Mouse (Mus musculus) large intestine, adult 2 months (tissue): Measurements from ENCODE around the gene Spag7. TPM values are rescaled to one million over a fixed set of nuclear protein-coding genes. Genes with fewer than 3 reads are reported as not detected.

Experiments
- DNase-seq: peaks from one replicate; pipeline ENCODE4 v3.0.0-alpha.2; 2012; ENCODE audit warnings: low read depth, low spot score
- WGBS: fragments of 180-500 bp; shearing (Covaris S2); methylation state at CpG from one replicate; pipeline ENCODE4 v1.1.7; 2018; 5-methylcytosine and 5-hydroxymethylcytosine counted together
- polyA plus RNA-seq: library from polyadenylated mRNA; depleted of rRNA; stranded (reverse); fragments of >200 nt; gene quantifications from 2 replicates; pipeline ENCODE4 v1.2.3, GENCODE M21; 2012

Gene Spag7
- polyA plus RNA-seq, 1 experiment, result 39.8 TPM

DNA sequence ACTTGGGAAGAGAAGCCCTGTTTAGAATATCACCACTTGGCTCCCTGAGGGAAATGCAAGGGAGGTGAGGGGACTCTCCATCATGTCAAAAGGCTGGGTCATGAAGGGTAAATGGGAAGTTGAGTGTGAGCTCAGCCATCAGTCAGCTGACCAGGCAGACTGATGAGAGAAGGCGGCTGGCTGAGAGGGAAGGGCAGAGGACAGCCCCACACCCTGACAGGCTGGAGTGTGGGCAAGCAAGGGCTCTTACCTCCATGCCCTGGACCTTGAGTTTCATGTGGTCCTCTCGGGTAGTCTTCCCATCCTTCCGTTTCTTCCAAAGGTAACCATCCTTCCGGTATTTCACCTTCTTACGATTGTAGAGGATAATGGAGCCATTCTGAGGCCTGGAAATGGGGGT lies 14.4 kb upstream of the Spag7 start:
- WGBS, result 88% methylated on average over 5 of the region's 5 CpGs
- no peak for DNase-seq

DNA sequence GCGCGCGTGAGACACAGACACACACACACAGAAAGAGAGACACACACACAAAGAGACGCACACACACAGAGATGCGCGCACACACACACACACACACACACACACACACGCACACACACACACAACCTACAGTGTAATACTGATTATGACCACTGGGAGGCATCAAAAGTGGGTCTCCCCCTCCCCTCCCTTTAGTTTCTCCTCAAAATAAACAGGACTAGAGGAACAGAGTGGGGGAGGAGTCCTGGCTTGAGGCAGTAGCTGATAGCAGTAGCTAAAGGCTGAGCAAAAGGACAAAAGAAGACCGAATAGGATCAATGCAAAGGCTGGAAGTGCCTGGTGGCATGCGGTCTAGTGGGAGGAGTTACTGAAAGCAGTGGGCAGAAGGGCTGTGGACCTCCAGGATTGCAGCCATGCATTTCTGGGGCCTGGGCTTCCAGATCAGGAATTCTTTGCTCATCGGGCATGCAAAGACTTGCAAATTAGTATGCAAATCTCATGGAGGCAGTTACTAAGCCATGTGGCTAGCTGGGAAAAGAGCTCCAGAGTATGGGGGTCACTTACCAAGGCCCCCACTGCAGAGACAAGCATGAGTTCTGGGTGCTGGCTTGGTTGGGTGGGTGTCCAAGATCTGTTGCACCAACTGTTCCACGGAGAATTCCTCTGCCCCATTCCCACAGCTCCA lies 12.8 kb upstream of the Spag7 start:
- DNase-seq, result no peak
- 72% methylated on average over 11 of the region's 11 CpGs for WGBS

DNA sequence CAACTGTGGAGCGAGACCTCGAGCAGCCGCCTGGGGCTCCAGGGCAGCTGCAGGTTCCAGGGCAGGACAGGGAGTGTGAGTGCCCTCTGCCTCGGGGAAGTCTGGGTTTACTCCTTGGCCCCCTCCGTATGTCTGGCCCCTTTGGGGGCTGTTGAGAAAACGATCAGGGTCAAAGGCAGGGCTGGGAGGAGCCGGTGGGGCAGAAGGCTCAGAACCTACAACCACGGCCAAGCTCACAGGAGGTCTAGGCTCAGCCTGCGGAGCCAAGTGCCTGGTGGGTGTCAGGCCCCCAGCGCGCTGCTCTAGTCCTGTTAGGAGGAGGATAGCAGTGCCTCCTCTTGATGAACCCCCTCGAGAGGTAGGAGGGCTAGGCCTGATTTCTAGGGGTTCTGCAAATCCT lies 12.0 kb upstream of the Spag7 start:
- 85% methylated on average over 12 of the region's 12 CpGs for WGBS
- no peak for DNase-seq

DNA sequence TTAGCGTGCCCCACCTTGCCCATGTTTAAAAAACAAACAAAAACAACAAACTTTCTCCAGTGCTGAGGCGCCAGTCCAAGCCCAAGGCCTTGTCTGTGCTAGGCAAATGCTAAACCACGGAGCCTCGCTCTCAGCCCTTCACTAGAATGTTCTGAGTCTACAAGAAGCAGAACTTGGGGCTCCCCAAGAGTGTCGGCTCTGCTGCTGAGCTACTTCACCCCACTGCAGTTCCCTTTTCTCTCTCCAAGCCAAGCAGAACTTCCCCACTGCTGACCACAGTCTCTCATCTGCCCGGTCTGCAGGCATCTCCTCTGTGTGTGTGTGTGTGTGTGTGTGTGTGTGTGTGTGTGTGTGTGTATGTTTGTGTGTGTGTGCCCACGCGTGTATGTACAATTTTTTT lies 10.7 kb upstream of the Spag7 start:
- no peak for DNase-seq
- 82% methylated on average over 8 of the region's 8 CpGs for WGBS

DNA sequence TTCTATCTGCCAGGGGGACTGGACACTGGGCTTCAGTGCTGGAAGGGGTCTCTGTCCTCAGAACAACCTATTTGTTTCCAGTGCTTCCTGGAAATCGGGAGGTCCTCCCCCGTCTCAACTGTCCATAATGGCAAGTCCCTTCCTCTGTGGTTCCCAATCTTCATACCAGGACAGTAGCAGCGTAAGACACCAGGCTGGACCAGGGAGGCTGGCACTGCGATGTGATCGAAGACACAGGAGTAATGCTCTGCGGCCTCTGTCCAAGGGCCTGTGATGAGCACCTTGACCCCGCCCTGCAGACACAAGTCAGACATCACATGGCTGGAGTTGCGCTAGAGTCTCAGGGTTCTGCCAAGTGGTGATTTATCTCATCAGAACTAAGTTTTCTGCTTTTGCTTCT lies 10.1 kb upstream of the Spag7 start:
- no peak for DNase-seq
- WGBS, result 95% methylated on average over 8 of the region's 8 CpGs

DNA sequence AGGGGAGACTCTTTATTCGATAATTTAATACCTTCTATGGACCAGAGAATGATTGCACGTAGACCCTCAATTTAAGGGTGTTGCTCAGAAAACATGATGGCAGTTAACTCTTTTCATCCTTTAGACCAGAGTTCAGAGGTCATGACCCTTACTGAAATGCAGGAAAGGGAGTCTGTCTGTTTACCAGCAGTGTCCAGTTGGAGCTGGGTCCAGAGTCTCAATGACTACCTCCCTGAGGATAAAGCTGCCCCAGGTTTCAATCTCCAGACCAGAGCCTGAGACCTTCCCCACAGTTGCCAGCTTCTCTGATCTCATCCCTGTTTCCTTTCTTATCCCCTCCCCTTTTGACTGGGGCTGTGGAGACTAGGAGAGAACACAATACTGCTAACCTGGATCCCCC lies 9.4 kb upstream of the Spag7 start:
- no peak for DNase-seq
- 88% methylated on average over 2 of the region's 2 CpGs for WGBS

DNA sequence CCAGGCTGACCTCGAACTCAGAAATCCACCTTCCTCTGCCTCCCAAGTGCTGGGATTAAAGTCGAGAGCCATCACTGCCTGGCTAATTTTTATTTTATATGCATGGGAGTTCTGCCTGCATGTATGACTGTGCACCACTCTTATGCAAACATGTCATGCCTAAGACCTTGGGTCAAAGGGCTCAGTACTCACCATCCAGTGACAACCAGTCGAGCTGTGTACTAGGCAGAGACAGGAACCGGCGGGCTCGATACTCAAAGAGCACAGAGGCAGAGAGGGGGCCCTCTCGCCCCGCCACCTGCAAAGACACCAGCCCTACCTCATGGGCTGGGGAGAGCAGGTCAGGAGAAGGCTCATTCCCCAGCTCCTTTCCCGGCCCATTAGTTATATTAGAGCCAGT lies 8.9 kb upstream of the Spag7 start:
- WGBS, result 78% methylated on average over 9 of the region's 9 CpGs
- no peak for DNase-seq

DNA sequence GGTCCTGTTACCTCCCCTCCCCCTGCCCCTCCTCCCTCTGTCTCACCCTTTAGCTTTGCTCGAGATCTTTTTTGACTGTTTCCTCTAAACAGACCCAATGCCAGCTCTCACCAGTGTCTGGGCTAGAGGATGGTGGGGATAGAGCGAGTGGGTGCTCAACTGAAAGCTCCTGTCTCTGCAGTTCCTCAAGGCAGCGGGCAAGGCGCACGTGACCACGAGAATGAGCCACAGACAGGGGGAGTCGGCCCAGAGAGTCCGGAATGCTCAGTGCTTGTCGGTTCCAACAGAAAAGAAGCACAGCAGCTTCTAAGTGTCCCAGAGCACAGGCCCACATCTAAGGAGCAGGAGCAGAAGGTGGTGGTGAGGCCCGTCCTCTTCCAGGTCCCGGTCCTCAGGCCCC lies 5.3 kb upstream of the Spag7 start:
- WGBS, result 74% methylated on average over 11 of the region's 11 CpGs
- DNase-seq, result no peak

DNA sequence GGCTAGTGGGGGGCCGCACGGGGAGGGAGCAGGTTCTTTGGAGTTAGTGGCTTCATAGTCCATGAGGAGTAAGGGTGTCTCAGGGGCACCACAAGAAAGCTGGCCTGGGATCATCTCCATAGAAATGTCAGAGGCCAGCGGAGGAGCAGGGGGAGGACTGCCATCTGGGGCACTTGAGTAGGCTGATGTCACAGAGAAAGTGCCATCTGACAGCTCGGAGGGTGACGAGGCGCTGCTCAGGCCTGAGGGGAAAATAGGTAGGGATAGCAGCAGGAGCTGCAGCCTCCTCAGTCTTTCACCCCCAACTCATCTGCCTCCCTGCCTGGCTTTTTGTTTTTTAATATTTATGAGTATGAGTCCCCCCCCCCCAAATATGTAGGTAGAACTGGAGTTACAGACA lies 4.8 kb upstream of the Spag7 start:
- DNase-seq, result no peak
- WGBS, result 95% methylated on average over 6 of the region's 6 CpGs

DNA sequence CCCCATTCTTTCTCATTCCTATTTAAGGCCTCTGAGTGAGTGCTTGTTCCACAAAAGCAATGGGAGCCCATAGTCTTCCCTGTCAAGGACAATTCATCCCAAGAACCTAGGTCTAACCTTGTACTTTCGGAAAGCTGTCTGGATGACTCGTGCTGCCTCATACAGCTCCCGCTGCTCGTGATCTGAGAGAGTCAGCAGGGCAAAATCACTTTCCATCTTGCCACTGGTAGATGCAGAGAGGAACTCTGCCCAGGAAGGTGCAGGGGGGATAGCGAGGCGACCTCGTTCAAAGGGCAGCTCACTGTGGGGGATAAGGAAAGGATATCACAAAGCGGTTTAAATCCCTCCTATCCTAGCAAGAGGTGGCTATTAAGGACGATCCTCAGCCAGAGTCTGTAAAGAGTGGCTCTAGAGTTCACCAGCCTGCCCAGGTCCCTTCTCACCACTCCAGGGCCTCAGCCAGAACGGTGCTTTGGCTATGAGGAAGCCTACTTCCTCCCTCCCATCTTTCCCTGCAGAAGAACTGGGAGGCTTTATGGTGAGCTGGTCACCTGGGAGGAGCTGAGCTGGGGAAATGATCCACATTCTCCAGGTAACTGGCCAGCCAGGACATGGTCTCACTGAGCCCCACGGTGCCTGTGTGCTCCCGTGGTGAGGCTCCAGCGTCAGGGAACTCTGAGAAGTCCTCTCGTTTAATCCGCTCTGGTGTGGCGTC lies 2.3 kb upstream of the Spag7 start:
- no peak for DNase-seq
- WGBS, result 87% methylated on average over 16 of the region's 16 CpGs

DNA sequence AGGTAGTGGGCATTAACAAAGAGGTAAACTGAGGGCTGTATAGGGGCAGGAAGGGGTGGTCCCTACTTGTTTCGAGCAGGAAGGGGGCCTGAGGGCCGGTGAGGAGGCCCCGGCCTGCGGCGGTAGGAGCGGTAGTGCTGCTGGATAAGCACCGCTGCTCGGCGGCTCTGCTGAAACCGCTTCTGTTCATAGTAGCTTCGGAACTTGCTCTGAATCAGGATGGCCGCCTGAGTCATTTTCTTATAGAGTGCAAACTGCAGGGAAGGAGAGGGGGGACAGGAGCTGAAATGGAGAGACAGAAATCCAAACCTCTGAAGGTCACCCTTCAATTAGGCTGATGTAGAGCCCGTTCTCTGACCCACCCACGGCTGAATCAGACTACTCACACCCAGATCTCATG lies 1.3 kb upstream of the Spag7 start:
- DNase-seq, result no peak
- 63% methylated on average over 14 of the region's 14 CpGs for WGBS

DNA sequence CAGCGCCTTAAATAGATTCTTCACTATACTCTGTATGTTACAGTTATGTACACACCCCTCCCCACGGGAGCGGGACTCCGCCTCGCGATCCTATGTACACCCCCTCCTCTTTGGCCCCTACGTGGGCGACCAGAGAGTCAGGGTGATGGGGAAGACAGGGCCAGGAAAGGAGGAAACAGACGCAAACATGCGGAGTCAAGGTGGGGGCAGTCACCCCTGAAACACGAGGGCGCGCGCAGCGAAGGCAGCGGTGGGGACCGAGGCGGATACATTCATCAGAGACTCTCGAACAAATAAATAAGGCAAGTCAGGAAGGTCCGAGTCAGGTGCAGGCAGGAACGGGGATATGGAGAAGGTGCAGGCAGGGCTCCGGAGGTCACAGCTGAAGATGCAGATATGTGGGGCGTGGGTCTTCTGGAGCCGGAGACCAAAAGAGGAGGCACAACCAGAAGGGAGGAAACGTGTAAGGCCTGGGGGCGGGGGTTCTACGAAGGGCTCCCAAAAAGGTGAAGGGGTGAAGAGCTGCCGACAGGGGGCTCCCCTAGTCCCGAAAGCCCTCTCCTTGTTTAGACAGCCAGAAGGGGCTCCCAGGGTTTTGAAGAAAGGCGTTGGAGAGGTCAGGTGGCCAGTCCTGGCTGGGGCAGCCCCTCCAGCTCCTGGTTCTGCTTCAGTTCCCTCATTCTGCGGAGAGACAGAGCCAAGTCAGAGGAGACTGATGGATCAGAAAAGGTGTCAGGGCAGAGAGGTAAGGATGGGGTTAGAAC lies 548 bp upstream of the Spag7 start:
- 1% methylated on average over 31 of the region's 31 CpGs for WGBS

DNA sequence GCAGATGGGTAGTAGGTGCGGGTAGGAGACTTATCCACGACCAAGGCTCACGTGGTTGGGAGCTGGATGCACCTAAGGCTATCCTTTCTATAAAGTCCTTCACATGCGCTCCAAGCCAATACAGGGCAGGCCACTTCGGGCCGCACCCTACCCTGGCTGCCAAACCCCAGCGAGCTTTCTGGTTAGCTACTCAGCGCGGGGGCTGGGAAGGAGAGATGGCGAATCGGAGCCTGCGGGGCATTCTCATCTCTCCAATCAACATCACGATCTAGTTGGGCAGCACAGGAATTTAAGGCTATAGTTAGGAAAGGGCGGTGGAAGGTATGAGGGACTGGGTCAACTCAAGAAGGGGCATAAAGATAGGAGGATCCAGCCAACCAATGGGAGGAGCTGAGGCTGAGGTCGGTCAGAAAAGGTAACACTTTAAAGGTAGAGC lies 863 bp downstream of the Spag7 start:
- 1% methylated on average over 15 of the region's 15 CpGs for WGBS
- no peak for DNase-seq

More for the DNA sequence above, 548 bp upstream of the Spag7 start:
- no peak for DNase-seq

DNA sequence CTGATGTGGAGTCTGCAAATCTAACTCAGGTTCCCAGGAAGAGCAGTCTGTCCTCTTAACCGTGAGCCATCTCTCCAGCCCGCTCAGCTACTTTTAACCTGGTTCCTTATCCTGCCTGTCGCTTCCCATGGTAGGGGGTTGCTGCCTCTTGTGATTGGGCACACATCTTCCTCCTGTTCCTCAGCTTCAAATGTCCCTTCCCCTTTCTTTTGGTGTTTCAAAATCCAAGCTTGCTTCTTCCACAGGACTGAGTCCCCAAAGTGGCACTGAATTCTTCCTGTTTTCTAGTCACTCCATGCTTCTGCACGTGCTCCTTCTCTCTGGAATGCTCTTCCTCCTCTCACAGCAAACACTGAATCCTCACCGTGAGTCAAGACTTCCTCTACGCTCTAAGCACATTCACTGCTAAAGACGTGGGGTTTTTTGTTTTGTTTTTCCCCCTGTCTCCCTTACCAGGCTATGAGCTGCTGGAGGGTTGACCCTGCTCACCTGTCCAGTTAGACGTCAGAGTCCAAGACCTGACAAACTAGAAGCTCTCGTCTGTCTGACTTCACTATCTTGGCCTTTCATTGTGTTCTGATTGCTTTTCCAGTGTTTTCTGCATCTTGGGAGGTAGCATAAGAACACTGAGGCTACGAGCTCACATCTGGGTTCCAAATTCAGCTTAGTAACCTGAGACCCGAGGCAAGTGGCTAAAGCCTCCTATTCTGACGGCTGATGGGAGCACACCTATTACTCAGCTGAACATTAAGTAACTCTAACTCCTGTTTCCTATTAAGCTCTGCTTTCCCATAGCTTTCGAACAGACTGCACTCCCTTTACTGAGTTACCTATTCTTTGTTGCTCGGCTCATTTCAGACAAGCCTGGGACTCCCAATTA lies 1.7 kb downstream of the Spag7 start:
- no peak for DNase-seq
- 46% methylated on average over 14 of the region's 14 CpGs for WGBS

DNA sequence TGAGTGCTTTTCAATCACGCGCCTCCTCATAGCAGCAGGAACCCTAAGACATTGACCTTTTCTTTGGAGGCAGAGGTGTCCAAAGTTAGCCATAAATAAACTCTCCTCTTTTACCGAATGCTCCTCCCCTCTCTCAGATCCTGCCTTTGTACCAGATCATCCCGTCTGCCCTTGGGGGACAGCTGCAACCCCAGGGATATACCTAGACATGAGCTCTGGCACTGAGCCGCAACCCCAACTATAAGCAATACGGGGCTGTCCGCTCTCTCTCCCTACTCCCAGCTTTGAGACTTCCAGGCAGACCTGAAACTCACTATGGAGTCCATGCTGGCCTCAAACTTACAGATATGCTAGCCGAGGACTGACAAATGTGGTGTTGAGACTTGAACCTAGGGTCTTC lies 2.5 kb downstream of the Spag7 start:
- 92% methylated on average over 8 of the region's 8 CpGs for WGBS
- DNase-seq, result no peak

DNA sequence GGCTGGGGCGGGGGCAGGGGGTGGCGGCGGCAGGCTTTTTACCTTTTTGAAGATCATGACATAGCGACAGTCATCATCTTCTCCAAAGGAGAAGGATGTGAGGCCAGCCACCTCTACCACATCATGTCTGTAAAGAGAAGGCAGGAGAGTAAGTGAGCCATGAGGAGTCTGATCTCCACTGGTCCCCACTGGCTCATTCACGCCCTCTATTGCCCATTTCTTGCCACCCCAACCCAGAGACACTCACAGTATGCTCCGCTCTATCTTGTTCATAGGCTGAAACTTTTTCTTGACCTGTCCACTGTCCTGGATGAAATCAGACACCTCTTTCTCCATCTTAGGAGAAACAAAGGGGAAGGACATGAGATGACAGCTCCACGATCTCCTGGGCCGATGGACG lies 4.5 kb downstream of the Spag7 start:
- WGBS, result 97% methylated on average over 9 of the region's 9 CpGs
- DNase-seq, result no peak

DNA sequence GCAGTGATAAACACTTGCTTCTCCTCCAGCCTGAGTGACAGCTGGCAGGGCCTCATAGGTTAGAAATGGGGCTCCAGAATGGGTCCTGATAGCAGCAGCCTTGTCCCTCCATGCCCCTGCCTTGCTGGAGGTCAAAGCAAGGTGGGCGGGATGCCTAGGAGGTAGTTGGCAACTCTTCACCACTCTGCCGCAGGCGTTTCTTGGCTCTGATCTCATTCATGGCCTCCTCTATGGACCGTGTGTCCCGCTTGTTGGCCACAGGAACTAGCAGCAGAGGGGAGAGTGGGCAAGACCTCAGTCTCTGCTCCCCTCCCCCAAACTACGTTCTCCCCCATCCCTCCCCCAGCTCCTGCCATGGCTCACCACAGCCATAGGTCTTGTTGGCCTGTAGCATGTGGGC lies 5.3 kb downstream of the Spag7 start:
- no peak for DNase-seq
- WGBS, result 89% methylated on average over 6 of the region's 6 CpGs

DNA sequence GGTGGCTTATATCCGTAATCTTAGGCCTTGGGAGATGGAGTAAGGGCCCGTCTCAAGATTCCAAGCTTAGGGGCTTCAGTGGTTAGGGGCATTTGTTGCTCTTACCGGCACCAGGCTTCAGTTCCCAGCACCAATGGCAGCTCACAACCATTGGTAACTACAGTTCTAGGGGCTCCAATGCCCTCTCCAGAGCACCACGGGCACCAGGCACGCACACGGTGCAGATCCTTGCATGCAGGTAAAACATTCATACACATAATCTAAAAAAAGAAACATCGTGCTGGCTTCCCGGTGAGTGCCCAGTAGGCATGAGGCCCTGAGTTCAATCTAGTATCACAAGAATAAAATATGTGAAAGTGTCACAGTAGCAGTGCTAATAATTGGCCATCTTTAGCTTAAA lies 6.1 kb downstream of the Spag7 start:
- no peak for DNase-seq
- 90% methylated on average over 8 of the region's 8 CpGs for WGBS

DNA sequence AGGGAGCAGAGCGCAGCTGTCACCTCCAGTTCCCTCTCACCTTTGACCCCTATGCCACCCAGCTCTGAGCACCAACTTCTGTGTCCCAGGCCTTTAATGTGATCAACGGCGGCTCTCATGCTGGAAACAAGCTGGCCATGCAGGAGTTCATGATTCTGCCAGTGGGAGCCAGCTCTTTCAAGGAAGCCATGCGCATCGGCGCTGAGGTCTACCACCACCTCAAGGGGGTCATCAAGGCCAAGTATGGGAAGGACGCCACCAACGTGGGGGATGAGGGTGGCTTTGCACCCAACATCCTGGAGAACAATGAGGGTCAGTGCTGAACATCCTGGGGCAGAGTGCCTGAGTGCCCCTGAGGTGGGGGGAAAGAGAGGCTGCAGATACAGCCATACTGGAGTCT lies 8.6 kb downstream of the Spag7 start:
- no peak for DNase-seq
- whole genome bisulfite sequencing, result 93% methylated on average over 8 of the region's 8 CpGs

DNA sequence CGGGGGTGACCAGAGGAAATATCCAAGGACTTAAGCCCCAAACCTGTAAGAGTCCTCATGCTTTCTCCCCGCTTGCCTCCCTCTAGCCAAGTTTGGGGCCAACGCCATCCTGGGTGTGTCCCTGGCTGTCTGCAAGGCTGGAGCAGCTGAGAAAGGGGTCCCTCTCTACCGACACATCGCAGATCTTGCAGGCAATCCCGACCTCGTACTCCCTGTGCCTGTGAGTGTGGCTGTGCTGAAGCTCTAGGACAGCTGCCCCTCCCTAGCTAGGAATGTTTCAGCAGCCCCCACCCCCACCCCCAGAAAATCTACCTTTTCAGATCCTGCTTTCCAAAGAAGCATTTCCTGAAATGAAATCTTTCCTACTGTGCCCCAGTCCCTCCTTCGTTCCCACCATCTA lies 10.3 kb downstream of the Spag7 start:
- no peak for DNase-seq
- WGBS, result 75% methylated on average over 8 of the region's 8 CpGs
